Mouse (Mus musculus) heart, postnatal 0 days (tissue): ENCODE results near the gene Ppp1r9a. TPM values are rescaled to one million over a fixed set of nuclear protein-coding genes. Genes with fewer than 3 reads are reported as not detected.

Experiments used
- ATAC-seq: fragments of 200-750 bp; cut with Nextera tagmentation; 2 replicates; pipeline ENCODE4 v1.8.0; 2017; ENCODE audit warnings: low read depth, moderate number of reproducible peaks, moderate library complexity; ENCODE audit not compliant: insufficient read depth
- DNase-seq: peaks from one replicate; pipeline ENCODE4 v3.0.0-alpha.2; 2016; ENCODE audit warnings: low spot score
- H3K27ac ChIP-seq: fragments of 300-500 bp; sonication (generic); 2 replicates; pipeline ENCODE4 v1.5.1; 2014; ENCODE audit warnings: low read depth, mild to moderate bottlenecking
- H3K27me3 ChIP-seq: fragments of 300-500 bp; sonication (generic); 2 replicates; pipeline ENCODE4 v1.6.1; 2014; ENCODE audit warnings: low read length, mixed read lengths; ENCODE audit not compliant: control insufficient read depth, insufficient read depth
- H3K36me3 ChIP-seq: fragments of 300-500 bp; sonication (generic); replicated peaks from 2 replicates; pipeline ENCODE4 v1.6.1; 2014; ENCODE audit warnings: low read length, mixed read lengths; ENCODE audit not compliant: control insufficient read depth, insufficient read depth
- H3K4me1 ChIP-seq: fragments of 300-500 bp; sonication (generic); 2 replicates; pipeline ENCODE4 v1.6.1; 2014; ENCODE audit warnings: antibody characterized with exemption; ENCODE audit not compliant: control insufficient read depth, insufficient read depth
- H3K4me2 ChIP-seq: fragments of 300-500 bp; sonication (generic); 2 replicates; pipeline ENCODE4 v1.6.1; 2014; ENCODE audit warnings: low read depth, mild to moderate bottlenecking, low read length, moderate library complexity
- H3K4me3 ChIP-seq: fragments of 300-500 bp; sonication (generic); 2 replicates; pipeline ENCODE4 v1.5.1; 2014; ENCODE audit warnings: low read depth, low read length
- H3K9ac ChIP-seq: fragments of 300-500 bp; sonication (generic); replicated peaks from 2 replicates; pipeline ENCODE4 v1.6.1; 2014; ENCODE audit warnings: low read depth, low read length, mixed read lengths
- H3K9me3 ChIP-seq: fragments of 300-500 bp; sonication (generic); replicated peaks from 2 replicates; pipeline ENCODE4 v1.6.1; 2016; ENCODE audit warnings: low read length; ENCODE audit not compliant: control insufficient read depth
- CTCF ChIP-seq: IDR thresholded peaks from 2 replicates; pipeline ENCODE4 v1.5.1; 2016; ENCODE audit warnings: antibody characterized with exemption, control low read depth, low read depth
- EP300 ChIP-seq: IDR thresholded peaks from 2 replicates; pipeline ENCODE4 v1.6.1; 2016; ENCODE audit warnings: antibody characterized with exemption, low read depth
- WGBS: fragments of 180-500 bp; shearing (Covaris S2); extraction: QIAGEN DNeasy Blood & Tissue Kit; methylation state at CpG from one replicate; pipeline ENCODE4 v1.1.7; 2014; 5-methylcytosine and 5-hydroxymethylcytosine counted together
- polyA plus RNA-seq: library from polyadenylated mRNA; unstranded; fragments of >200 nt; fragmentation: Nextera tagmentation; extraction: Ambion mirVana; gene quantifications from 2 replicates; pipeline ENCODE4 v1.2.1, GENCODE M21; 2015
- total RNA-seq: library from RNA; depleted of rRNA; stranded (reverse); fragments of >200 nt; gene quantifications from 2 replicates; pipeline ENCODE4 v1.2.3, GENCODE M21; 2014; ENCODE audit warnings: low replicate concordance

Ppp1r9a gene
- total and polyA plus RNA-seq, 2 experiments from 2014 or later: 8.3 to 11.6 TPM

GRCm38 (mm10) chr6:5080496-5080895, 177.8 kb downstream of the Ppp1r9a start:
- H3K27me3 ChIP-seq: no peaks in the 10 kb centered on the region
- no peak overlapping the region for H3K4me3 ChIP-seq
- 0 out of 2 replicates have a peak, but pooled peaks cover 3% of the 10 kb centered on the region for H3K4me1 ChIP-seq
- H3K9me3 ChIP-seq: no peaks in the 10 kb centered on the region
- no peak overlapping the region for H3K4me2 ChIP-seq
- H3K36me3 ChIP-seq: no peaks in the 10 kb centered on the region
- no peak overlapping the region for H3K9ac ChIP-seq
- no peak overlapping the region for H3K27ac ChIP-seq
- no peak for DNase-seq
- no peak for TF ChIP-seq EP300
- TF ChIP-seq CTCF: no peak
- no peak for ATAC-seq
- WGBS: 79% methylated on average over 5 of the region's 5 CpGs

GRCm38 (mm10) chr6:5081099-5081498, 178.4 kb downstream of the Ppp1r9a start:
- TF ChIP-seq CTCF (no peak), EP300 (no peak)
- Histone ChIP-seq H3K4me2 (0 out of 2 replicates have a peak overlapping the region, but pooled peaks have one; percentile 7), H3K9ac (no peak overlapping the region), H3K4me3 (no peak overlapping the region), H3K9me3 (no peaks in the 10 kb centered on the region), H3K27me3 (no peaks in the 10 kb centered on the region), H3K4me1 (0 out of 2 replicates have a peak, but pooled peaks cover 3% of the 10 kb centered on the region), H3K27ac (0 out of 2 replicates have a peak overlapping the region, but pooled peaks have one; percentile 32), H3K36me3 (no peaks in the 10 kb centered on the region)
- 43% methylated on average over 8 of the region's 8 CpGs for WGBS
- ATAC-seq: peak; percentile 39; the same call in 1 of the 2 replicates
- DNase-seq: peak; percentile 51

- Histone ChIP-seq H3K27ac (no peak overlapping the region), H3K9me3 (no peaks in the 10 kb centered on the region), H3K4me3 (no peak overlapping the region), H3K27me3 (no peaks in the 10 kb centered on the region), H3K36me3 (no peaks in the 10 kb centered on the region), H3K4me1 (0 out of 2 replicates have a peak, but pooled peaks cover 3% of the 10 kb centered on the region), H3K9ac (no peak overlapping the region), H3K4me2 (no peak overlapping the region)
- DNase-seq: no peak
- TF ChIP-seq EP300: no peak
- no peak for TF ChIP-seq CTCF
- ATAC-seq: no peak
Measured at GRCm38 (mm10) chr6:5082144-5082543, 179.4 kb downstream of the Ppp1r9a start.

GRCm38 (mm10) chr6:5082740-5083139, 180.0 kb downstream of the Ppp1r9a start:
- 53% methylated on average over 2 of the region's 2 CpGs for WGBS

GRCm38 (mm10) chr6:5083957-5084356, 181.2 kb downstream of the Ppp1r9a start:
- no peak overlapping the region for H3K9ac ChIP-seq
- no peak overlapping the region for H3K4me3 ChIP-seq
- 58% methylated on average over 4 of the region's 4 CpGs for WGBS
- H3K36me3 ChIP-seq: no peaks in the 10 kb centered on the region
- 0 out of 2 replicates have a peak overlapping the region, but pooled peaks have one; percentile 20 for H3K27ac ChIP-seq
- ATAC-seq (no peak), DNase-seq (no peak)
- no peak overlapping the region for H3K4me2 ChIP-seq
- H3K27me3 ChIP-seq: no peaks in the 10 kb centered on the region
- TF ChIP-seq EP300 (no peak), CTCF (no peak)
- no peaks in the 10 kb centered on the region for H3K9me3 ChIP-seq
- no peaks in the 10 kb centered on the region for H3K4me1 ChIP-seq

More at GRCm38 (mm10) chr6:5082740-5083139, 180.0 kb downstream of the Ppp1r9a start:
- no peak overlapping the region for H3K9ac ChIP-seq
- no peaks in the 10 kb centered on the region for H3K9me3 ChIP-seq
- H3K36me3 ChIP-seq: no peaks in the 10 kb centered on the region
- H3K4me3 ChIP-seq: no peak overlapping the region
- H3K27ac ChIP-seq: peak overlapping the region; percentile 11; the same call in 1 of the 2 replicates
- ATAC-seq: no peak
- no peak overlapping the region for H3K4me2 ChIP-seq
- TF ChIP-seq EP300: no peak
- DNase-seq: no peak
- H3K27me3 ChIP-seq: no peaks in the 10 kb centered on the region
- 0 out of 2 replicates have a peak, but pooled peaks cover 3% of the 10 kb centered on the region for H3K4me1 ChIP-seq

- Histone ChIP-seq H3K27me3 (no peaks in the 10 kb centered on the region), H3K4me1 (0 out of 2 replicates have a peak, but pooled peaks cover 7% of the 10 kb centered on the region), H3K9ac (no peak overlapping the region), H3K4me2 (no peak overlapping the region), H3K27ac (no peak overlapping the region), H3K9me3 (no peaks in the 10 kb centered on the region), H3K36me3 (no peaks in the 10 kb centered on the region), H3K4me3 (no peak overlapping the region)
- DNase-seq (no peak), ATAC-seq (no peak)
- 79% methylated on average over 7 of the region's 7 CpGs for WGBS
- TF ChIP-seq EP300: no peak
- TF ChIP-seq CTCF: no peak
Measured at GRCm38 (mm10) chr6:5091873-5092272, 189.2 kb downstream of the Ppp1r9a start.
